Mouse (Mus musculus) small intestine, adult 2 months (tissue): ENCODE results near the gene Foxf2.

Experiments used
- CTCF ChIP-seq: fragments of 200-500 bp; IDR thresholded peaks from 2 replicates; pipeline ENCODE4 v1.5.1; 2012; ENCODE audit warnings: low read depth, mild to moderate bottlenecking, control low read depth, inconsistent platforms, low read length, moderate library complexity, mixed read lengths; ENCODE audit not compliant: insufficient replicate concordance, insufficient read length; ENCODE audit errors: extremely low read depth
- POLR2A ChIP-seq: fragments of 200-500 bp; IDR thresholded peaks from 2 replicates; pipeline ENCODE4 v1.6.1; 2012; ENCODE audit warnings: low read depth, mild to moderate bottlenecking, control low read depth, inconsistent platforms, low read length, moderate library complexity

DNA sequence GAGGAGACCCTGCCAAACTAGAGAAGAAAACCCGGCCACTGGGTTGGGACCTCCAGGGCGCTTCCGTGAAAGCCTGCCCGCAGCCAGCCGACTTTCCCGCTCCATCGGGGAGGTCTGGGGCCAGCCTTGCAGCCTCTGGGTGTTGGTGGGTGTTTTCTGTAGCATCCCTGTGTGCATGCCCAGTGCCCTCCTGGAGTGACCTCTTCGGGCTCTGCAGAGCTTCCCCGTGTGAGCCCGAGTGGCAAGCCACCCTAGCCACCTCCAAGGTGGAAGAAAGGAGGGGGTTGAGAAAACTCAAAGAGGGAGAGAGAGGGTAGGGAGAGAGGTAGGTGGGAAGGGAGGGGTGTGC lies 5.1 kb upstream of the Foxf2 start:
- TF ChIP-seq POLR2A (no peak), CTCF (no peak)
